Mouse (Mus musculus): ENCODE data around the gene Mrps23. TPM values are rescaled to one million over a fixed set of nuclear protein-coding genes. Genes with fewer than 3 reads are reported as not detected.
"Not testable (repeated sequence)": the region's sequence is repeated elsewhere in the genome, so short reads cannot be mapped to it uniquely, and the experiment has no call there.

Mrps23 gene
- total RNA-seq, 4 experiments from 2014 or later, result 58.9 to 74.7 (median 64.6) TPM

GRCm38 (mm10) chr11:88173386-88174025, 30.7 kb upstream of the Mrps23 start:
- no peak for DNase-seq (ENCODE audit: low spot score in 2 of 2)

- no peak for DNase-seq (ENCODE audit: low spot score in 2 of 2)
Observed at GRCm38 (mm10) chr11:88180467-88180958, 23.7 kb upstream of the Mrps23 start.

- peak in 1 of 2 experiments; percentile 65 for DNase-seq (ENCODE audit: low spot score in 2 of 2)
Observed at GRCm38 (mm10) chr11:88180959-88181619, 23.1 kb upstream of the Mrps23 start.

- DNase-seq (ENCODE audit: low spot score in 2 of 2), result no peak
Observed at GRCm38 (mm10) chr11:88184632-88185180, 19.5 kb upstream of the Mrps23 start.

- DNase-seq (ENCODE audit: low spot score in 2 of 2), result no peak
Observed at GRCm38 (mm10) chr11:88186078-88186946, 17.9 kb upstream of the Mrps23 start.

- DNase-seq (ENCODE audit: low spot score in 2 of 2), result no peak
Observed at GRCm38 (mm10) chr11:88186947-88187243, 17.3 kb upstream of the Mrps23 start.

GRCm38 (mm10) chr11:88187417-88188133, 16.6 kb upstream of the Mrps23 start:
- peak; percentile 54 to 85 for DNase-seq (ENCODE audit: low spot score in 2 of 2)

- no peak for DNase-seq (ENCODE audit: low spot score in 2 of 2)
Observed at GRCm38 (mm10) chr11:88188216-88188615, 16.0 kb upstream of the Mrps23 start.

- DNase-seq (ENCODE audit: low spot score in 2 of 2), result no peak
Observed at GRCm38 (mm10) chr11:88188635-88189034, 15.6 kb upstream of the Mrps23 start.

GRCm38 (mm10) chr11:88192595-88192994, 11.6 kb upstream of the Mrps23 start:
- no peak for DNase-seq (ENCODE audit: low spot score in 2 of 2)

GRCm38 (mm10) chr11:88193098-88193823, 10.9 kb upstream of the Mrps23 start:
- no peak for DNase-seq (ENCODE audit: low spot score in 2 of 2)

GRCm38 (mm10) chr11:88193824-88194696, 10.1 kb upstream of the Mrps23 start:
- DNase-seq (ENCODE audit: low spot score in 2 of 2), result no peak

- DNase-seq (ENCODE audit: low spot score in 2 of 2), result not testable (repeated sequence)
Observed at GRCm38 (mm10) chr11:88195699-88196098, 8.5 kb upstream of the Mrps23 start.

GRCm38 (mm10) chr11:88197153-88197576, 7.0 kb upstream of the Mrps23 start:
- peak in 1 of 2 experiments; percentile 21 for DNase-seq (ENCODE audit: low spot score in 2 of 2)

- no peak for DNase-seq (ENCODE audit: low spot score in 2 of 2)
Observed at GRCm38 (mm10) chr11:88198223-88198622, 6.0 kb upstream of the Mrps23 start.

- DNase-seq (ENCODE audit: low spot score in 2 of 2), result no peak
Observed at GRCm38 (mm10) chr11:88201172-88201571, 3.0 kb upstream of the Mrps23 start.

- DNase-seq (ENCODE audit: low spot score in 2 of 2), result no peak
Observed at GRCm38 (mm10) chr11:88202077-88202476, 2.1 kb upstream of the Mrps23 start.

GRCm38 (mm10) chr11:88204593-88205368, 593 bp downstream of the Mrps23 start:
- DNase-seq (ENCODE audit: low spot score in 2 of 2), result no peak

- not testable (repeated sequence) for DNase-seq (ENCODE audit: low spot score in 2 of 2)
Observed at GRCm38 (mm10) chr11:88206576-88206975, 2.4 kb downstream of the Mrps23 start.
